Mouse (Mus musculus): Measurements from ENCODE around the gene S100pbp.

S100pbp gene

DNA sequence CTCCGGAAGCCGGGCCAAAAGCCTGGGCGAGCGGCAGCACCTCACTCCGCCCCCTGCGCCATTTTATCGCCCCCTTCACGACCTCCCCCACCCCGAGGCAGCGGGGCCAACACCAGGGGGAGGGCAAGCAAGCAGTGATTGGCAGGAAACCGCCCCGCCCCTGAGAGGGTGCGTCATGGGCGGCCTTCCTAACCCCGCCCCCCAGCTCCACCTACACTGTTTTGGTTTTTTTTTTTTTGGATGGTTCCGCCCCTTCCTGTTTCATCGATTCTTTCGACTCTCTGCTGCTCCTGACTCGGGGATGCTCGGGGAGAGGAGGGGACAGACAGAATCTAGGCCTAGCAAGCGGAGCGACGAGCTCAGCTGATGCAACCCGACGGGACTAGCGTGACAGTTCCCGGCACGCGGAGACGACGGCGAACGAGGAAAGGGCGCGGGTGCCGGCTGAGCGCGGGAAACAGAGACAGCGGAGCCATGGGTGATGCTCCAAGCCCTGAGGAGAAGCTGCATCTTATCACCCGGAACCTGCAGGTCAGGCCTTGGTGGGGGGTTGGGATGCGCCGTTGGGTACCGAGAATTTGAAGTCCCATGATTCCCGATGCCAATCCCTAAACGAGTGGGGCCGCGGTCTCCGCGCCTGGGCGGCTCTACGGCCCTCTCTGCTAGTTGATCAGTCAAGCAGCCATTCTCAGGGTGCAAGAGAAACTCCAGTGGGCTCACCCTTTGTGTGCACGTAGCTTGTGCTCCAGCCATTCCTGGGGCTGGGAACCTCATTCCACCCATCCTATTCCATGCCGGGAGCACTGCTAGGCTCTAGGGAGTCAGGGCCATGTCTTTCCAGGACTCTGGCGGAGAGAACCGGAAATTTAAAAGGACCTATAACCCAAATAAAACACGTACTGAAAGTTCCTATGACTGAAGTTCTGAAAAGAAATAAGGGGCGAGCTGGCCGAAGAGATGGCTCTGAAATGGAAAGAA lies at the start of gene S100pbp, which contains the start of gene Yars:
Gene S100pbp (minus strand): TSS at position 186 of the 978 bp plus-strand sequence.
Gene Yars (plus strand): TSS at position 219 of the 978 bp plus-strand sequence.
- peak; percentile 99 for DNase-seq (ENCODE audit: low read depth, low spot score)

DNA sequence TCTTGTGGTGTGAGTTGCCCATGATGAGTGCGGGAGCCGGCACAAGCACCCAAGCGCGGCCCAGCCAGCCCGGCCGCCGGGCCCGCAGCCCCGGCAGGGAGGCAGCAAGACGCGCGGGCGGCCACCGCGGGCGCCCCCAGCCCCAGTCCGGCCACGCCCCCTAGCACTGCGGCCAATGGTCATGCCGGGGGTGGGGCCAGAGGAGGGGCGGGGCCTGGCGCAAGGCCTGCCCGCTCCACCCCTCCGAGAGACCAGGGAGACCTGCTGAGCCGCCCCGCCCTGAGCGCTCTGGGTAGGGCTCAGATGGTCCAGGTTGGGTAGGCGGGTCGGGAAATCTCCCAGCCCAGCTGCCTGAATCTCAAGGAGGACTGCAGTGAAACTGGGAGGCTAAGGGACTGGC lies 49.5 kb upstream of the S100pbp start:
- peak; percentile 38 for DNase-seq (ENCODE audit: low read depth, low spot score)

DNA sequence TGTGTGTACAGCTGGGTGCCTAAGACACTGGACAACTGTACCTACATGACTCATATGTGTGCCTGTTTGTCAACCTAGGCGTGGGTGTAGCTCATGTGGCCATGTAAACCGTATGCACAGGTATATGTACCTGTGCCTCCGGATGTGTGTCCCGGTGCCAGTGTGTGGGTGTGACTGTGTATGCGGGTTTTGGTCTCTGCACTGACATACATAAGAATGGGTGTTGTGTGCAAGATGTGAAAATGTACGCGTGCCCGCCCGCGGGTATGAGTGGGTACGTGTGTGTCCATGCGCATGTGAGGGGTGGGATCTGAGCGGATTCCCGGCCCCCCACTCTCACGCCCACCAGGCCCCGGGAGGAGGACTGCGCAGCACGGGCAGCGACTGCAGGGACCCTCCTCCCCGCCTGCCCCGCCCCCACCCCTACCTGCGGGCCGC lies 49.1 kb upstream of the S100pbp start:
- peak; percentile 26 for DNase-seq (ENCODE audit: low read depth, low spot score)

DNA sequence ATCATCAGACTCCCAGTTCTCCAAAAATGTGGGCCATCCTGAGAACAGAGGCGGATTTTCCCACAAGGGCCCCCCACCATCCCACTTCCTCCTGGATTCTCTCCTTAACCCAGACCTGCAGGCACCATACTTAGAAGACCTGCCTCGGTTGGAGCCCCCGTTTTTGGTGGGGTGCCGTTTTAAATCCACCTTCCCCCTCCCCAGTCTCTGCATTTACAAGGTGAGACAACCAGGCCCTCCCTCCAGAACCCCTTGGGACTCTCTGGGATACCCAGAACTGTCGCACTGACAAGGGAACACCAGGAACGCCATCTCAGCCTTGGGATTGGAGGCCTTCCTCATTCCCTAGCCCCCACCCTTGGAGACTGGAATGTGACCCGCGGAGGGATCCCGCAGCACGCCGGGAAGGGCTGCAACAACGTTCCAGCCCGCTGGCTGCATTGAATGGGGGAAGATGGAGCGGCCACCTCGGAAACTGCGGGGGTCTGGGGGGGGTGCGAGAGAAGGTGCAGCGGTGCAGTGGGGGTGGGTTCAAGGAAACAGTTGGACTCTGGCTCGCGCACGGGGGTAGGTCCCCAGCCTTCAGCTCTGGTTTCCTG lies 48.4 kb upstream of the S100pbp start:
- DNase-seq (ENCODE audit: low read depth, low spot score) = no peak

- no peak for DNase-seq (ENCODE audit: low read depth, low spot score)
Observed at GRCm38 (mm10) chr4:129236236-129236813, 46.8 kb upstream of the S100pbp start.

DNA sequence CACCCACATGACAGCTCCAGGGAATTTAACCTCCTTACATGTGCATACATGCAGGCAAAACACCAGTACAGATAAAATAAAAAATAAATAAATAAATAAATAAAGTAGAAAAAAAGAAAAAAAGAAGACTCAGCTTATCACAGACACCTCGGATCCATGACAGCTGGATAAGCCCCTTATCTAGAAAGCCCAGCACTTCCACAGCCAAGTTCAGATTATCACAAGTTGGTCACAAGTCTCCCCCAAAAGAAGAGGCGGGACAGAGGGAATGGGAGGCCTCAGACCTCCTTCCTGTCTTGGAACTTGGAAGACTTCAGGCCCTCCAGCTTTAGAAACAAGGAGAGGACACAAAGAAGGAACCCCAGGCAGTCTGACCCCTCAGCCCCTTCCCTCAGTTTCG lies 45.6 kb upstream of the S100pbp start:
- no peak for DNase-seq (ENCODE audit: low read depth, low spot score)

GRCm38 (mm10) chr4:129234488-129234887 lies 45.0 kb upstream of the S100pbp start:
- DNase-seq (ENCODE audit: low read depth, low spot score) = peak; percentile 45

GRCm38 (mm10) chr4:129232561-129233360 lies 43.2 kb upstream of the S100pbp start:
- DNase-seq (ENCODE audit: low read depth, low spot score) = no peak

- no peak for DNase-seq (ENCODE audit: low read depth, low spot score)
Observed at GRCm38 (mm10) chr4:129231594-129232450, 42.3 kb upstream of the S100pbp start.

DNA sequence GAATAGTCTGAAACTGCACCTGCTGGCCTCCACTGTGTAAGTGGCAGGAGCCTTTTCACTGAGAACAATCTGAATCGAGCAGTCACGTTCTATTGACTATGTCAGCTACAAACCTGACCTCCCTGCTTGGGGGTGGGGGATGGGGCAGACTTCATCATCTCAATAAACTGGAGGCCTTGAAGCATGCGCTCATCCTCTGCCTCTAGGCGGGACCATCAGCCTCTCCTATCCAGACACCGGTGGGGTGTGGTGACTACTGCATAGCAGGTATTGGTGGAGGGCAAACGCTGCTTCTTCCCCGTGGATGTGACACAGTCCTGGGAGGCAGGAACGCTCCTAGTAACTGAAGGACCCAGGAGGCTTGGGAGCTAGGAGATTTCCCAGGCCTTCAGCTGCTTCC lies 41.4 kb upstream of the S100pbp start:
- no peak for DNase-seq (ENCODE audit: low read depth, low spot score)

DNA sequence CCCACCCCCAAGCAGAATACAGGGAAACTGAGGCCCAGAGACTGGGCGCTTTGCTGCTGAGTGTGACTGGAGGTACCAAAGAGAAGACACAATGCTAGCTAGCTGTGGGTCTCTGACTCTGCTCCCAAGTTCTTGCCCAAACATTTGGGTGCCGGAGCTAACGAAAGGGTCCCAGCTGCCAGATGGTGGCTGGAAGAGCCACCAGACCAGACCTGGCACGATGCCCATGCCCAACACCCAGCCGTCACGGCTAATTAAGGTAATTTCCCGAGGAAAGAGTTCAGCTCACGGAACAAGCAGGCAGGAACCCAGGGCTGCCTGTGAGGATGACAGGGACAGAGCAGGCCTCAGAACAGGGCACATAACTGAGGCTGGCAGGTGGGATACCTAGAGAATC lies 38.5 kb upstream of the S100pbp start:
- DNase-seq (ENCODE audit: low read depth, low spot score) = no peak

DNA sequence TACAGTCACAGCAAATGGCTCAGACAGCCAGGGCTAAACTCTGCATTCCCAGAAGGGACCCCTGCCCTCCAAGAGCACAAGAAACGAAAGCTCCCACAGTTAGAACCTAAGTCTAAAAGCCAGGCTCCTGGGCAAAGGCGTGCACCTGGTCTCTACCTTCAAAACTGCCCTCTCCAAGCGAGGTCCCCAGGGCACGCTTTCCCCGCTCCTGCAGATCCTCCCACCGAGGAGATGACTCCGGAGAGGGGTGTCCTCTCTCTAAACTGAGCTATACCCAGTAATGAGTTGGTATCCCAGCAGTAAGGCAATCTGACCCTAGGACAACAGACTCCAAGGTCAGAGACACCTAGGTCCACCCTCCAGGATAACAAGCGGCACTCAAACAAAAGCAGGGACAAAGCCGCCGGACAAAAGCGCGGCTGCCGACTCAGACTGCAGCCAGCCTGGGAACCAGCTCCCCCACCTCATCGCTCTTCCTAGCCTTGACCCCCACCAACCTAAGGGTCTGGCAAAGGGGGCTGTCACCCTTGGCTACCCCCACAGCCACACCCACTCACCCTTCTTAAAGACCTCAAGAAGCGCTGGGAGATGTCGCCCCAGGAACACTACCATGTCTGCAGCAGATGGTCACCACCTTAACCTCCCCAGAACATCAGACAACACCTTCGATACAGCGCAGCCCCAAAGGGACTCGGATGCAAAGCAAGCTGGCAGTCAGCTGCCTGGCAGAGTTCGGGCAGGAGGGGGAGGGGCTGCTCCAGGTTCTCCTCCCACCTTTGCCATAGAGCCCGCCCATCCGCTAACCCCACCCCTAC lies 37.9 kb upstream of the S100pbp start:
- DNase-seq (ENCODE audit: low read depth, low spot score) = no peak

DNA sequence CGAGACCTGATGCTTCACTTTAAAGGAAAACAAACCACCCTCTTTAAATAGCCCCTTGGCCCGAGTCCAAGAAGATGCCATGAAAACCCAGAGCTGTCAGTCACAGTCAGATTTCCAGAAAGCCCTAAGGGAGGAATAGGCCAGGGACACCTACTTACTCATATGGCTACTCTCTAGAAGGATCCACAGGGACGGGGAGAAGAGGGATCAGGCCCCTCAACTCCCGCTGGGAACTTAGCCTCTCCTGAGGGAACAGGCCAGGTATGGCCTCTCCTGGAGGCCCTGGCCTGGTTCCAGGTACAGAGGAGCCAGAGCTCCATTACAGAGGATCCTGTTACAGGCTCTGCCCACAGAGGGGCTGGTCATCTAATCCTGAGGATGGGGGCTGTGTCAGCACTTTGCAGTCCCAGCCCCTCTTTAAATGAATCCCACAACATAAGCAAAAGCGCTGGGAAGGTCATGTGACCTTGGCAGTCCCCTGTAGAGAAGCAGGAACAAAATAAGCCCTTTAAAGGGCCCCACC lies 37.0 kb upstream of the S100pbp start:
- DNase-seq (ENCODE audit: low read depth, low spot score) = no peak

DNA sequence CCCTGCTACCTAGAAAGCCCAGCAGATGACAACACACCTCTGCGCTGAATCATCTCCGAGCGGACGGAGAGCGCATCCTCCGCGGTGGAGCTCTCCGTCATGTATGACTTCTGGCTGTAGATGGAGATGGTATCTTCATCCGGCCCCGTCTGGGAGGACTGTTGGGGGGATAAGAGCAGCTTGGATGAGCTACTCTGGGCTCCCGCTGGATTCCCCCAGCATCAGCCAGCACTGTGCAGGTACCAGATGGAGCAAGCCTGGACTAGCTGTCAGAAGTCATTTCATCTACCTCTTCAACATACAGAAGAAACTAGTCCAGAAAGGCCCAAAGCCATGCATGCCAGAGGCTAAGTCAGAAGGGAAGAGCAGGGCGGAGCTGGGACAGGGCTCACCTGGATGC lies 35.8 kb upstream of the S100pbp start:
- DNase-seq (ENCODE audit: low read depth, low spot score) = no peak

DNA sequence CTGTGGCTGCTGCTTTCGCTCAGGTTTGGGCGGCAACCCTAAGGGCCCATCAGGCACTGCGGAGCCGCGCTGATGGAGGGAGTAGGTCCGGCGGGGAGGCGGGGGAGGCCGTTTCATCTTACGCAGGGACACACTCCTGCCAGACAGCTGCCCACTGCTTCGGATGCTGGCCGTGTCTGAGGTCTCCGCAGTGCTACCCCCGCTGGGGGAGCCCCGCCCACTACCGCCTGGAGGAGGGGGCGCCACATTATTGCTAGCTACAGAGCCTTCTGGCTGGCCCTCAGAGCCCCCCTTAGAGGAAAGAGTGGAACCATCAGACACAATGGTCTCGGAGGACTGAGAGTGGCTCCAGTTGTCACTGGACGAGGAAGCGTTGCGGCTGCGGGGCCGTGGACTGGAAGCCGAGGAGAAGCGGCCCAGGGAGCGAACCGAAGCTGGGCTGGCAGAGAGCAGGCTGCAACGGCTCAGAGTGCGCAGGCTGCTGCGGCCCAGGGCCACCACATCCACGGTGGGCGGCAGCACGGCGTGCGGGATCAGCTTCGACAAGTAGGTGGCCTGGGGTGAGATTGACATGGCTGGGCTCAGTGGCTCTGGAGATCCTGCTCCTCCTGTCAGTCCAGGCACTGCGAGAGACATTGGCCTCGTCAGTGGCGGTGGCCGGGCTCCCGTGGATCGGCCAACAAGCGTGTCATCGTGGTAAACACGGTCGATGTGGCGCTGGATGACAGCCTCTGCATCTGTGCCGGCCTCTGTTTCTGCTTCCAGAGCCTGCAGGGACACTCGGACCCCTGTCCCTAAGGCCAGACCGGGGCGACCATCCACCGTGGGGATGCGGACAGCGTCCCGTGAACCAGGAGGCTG lies 34.1 kb upstream of the S100pbp start:
- no peak for DNase-seq (ENCODE audit: low read depth, low spot score)

DNA sequence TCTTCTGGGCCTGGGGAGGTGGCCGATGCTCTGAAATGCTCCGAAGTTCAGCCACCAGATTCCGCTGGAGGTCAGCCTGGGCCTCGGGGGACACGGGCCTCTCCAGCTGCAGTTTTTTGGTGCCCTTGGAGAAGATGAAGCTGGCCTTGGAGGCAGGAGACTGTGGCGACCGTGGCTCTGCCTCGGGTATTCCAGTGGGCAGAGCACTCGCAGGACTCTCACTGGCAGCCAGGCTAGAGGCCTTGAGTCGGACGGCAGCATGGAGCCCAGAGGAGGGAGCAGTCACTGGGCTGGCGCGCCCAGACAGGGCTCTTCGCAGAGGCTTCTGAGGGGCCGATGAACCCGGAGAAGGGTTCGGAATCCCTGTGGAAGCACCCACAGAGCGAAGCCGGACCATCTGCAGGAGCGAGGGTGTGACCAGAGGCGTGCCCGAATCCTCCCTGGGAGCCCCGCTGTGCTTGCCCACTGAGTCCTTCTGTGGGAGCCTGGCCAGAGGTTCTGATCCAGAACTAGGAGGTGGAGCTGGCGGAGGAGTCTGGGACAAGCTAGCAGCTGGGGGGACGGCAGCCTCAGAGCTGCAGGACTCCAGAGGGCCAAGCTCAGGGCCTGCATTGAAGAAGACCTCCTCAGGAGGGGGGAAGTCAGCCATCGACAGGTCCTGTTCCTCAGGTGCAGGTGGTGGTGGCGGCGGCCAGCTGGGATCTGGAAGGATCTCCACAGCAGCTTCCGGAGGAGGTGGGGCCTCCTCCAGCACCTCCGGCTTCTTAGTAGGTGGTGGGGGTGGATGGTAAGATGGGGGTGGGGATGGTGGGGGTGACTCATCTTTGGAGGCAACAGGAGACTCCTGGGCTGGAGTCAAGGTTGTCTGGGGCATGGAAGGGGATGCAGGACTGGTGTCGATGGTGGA lies 32.7 kb upstream of the S100pbp start:
- no peak for DNase-seq (ENCODE audit: low read depth, low spot score)
